Mouse (Mus musculus): ENCODE measurements at regions not wholly inside any gene's neighbourhood (a gene's known extent, or its start where the extent isn't known, plus 50 kb on each side); places are given as distances from the start of the nearest gene placed in this dataset.

GRCm38 (mm10) chr2:70914372-70914771 is 88.8 kb upstream of the Tlk1 start:
- 68% methylated on average over 7 of the region's 7 CpGs for WGBS
- no peak for DNase-seq (ENCODE audit: low read depth, low spot score)

- WGBS, result 77% methylated on average over 1 of the region's 1 CpGs
- no peak for DNase-seq (ENCODE audit: low read depth, low spot score)
These were observed 83.9 kb upstream of the Tlk1 start for GRCm38 (mm10) chr2:70909401-70909800.

GRCm38 (mm10) chr2:70908579-70908978 is 83.1 kb upstream of the Tlk1 start:
- 87% methylated on average over 1 of the region's 1 CpGs for WGBS
- no peak for DNase-seq (ENCODE audit: low read depth, low spot score)

- WGBS, result 26% methylated on average over 3 of the region's 3 CpGs
- no peak for DNase-seq (ENCODE audit: low read depth, low spot score)
These were observed 80.7 kb upstream of the Tlk1 start for GRCm38 (mm10) chr2:70906216-70906615.

GRCm38 (mm10) chr2:70904429-70904828 is 78.9 kb upstream of the Tlk1 start:
- DNase-seq (ENCODE audit: low read depth, low spot score), result no peak
- WGBS, result 87% methylated on average over 5 of the region's 5 CpGs

- DNase-seq (ENCODE audit: low read depth, low spot score), result no peak
- 54% methylated on average over 3 of the region's 3 CpGs for WGBS
These were observed 76.7 kb upstream of the Tlk1 start for GRCm38 (mm10) chr2:70902196-70902595.

- 31% methylated on average over 14 of the region's 14 CpGs for WGBS
These were observed 76.0 kb upstream of the Tlk1 start for GRCm38 (mm10) chr2:70901479-70901878.

GRCm38 (mm10) chr2:70899056-70899455 is 73.5 kb upstream of the Tlk1 start:
- DNase-seq (ENCODE audit: low read depth, low spot score), result no peak
- WGBS, result 88% methylated on average over 4 of the region's 4 CpGs

More at GRCm38 (mm10) chr2:70901479-70901878, 76.0 kb upstream of the Tlk1 start:
- DNase-seq (ENCODE audit: low read depth, low spot score), result peak; percentile 19

GRCm38 (mm10) chr2:70898396-70898795 is 72.9 kb upstream of the Tlk1 start:
- WGBS, result 72% methylated on average over 9 of the region's 9 CpGs
- DNase-seq (ENCODE audit: low read depth, low spot score), result no peak

- 84% methylated on average over 8 of the region's 8 CpGs for WGBS
- DNase-seq (ENCODE audit: low read depth, low spot score), result no peak
These were observed 71.8 kb upstream of the Tlk1 start for GRCm38 (mm10) chr2:70897373-70897772.

- 49% methylated on average over 5 of the region's 5 CpGs for WGBS
- DNase-seq (ENCODE audit: low read depth, low spot score), result no peak
These were observed 64.1 kb upstream of the Tlk1 start for GRCm38 (mm10) chr2:70889522-70890100.

- WGBS, result 82% methylated on average over 5 of the region's 5 CpGs
These were observed 63.4 kb upstream of the Tlk1 start for GRCm38 (mm10) chr2:70888840-70889469.

GRCm38 (mm10) chr2:70886831-70887230 is 61.3 kb upstream of the Tlk1 start:
- WGBS, result 87% methylated on average over 7 of the region's 7 CpGs

More at GRCm38 (mm10) chr2:70888840-70889469, 63.4 kb upstream of the Tlk1 start:
- no peak for DNase-seq (ENCODE audit: low read depth, low spot score)

GRCm38 (mm10) chr2:70885674-70886073 is 60.1 kb upstream of the Tlk1 start:
- DNase-seq (ENCODE audit: low read depth, low spot score), result no peak
- 87% methylated on average over 6 of the region's 6 CpGs for WGBS

More at GRCm38 (mm10) chr2:70886831-70887230, 61.3 kb upstream of the Tlk1 start:
- DNase-seq (ENCODE audit: low read depth, low spot score), result no peak

GRCm38 (mm10) chr2:70877333-70878080 is 52.0 kb upstream of the Tlk1 start:
- no peak for DNase-seq (ENCODE audit: low read depth, low spot score)
- WGBS, result 79% methylated on average over 13 of the region's 13 CpGs

- DNase-seq (ENCODE audit: low read depth, low spot score), result no peak
- WGBS, result 68% methylated on average over 5 of the region's 5 CpGs
These were observed 50.7 kb upstream of the Tlk1 start for GRCm38 (mm10) chr2:70876251-70876650.

Data from large intestine, adult 2 months (tissue).